Mouse (Mus musculus) testis, postnatal 10 days (tissue): Measurements from ENCODE around the gene Osbp2.

ENCODE experiments used
- DNase-seq: peaks from one replicate; pipeline ENCODE4 v3.0.0; 2021; ENCODE audit warnings: low spot score

Osbp2 gene

DNA sequence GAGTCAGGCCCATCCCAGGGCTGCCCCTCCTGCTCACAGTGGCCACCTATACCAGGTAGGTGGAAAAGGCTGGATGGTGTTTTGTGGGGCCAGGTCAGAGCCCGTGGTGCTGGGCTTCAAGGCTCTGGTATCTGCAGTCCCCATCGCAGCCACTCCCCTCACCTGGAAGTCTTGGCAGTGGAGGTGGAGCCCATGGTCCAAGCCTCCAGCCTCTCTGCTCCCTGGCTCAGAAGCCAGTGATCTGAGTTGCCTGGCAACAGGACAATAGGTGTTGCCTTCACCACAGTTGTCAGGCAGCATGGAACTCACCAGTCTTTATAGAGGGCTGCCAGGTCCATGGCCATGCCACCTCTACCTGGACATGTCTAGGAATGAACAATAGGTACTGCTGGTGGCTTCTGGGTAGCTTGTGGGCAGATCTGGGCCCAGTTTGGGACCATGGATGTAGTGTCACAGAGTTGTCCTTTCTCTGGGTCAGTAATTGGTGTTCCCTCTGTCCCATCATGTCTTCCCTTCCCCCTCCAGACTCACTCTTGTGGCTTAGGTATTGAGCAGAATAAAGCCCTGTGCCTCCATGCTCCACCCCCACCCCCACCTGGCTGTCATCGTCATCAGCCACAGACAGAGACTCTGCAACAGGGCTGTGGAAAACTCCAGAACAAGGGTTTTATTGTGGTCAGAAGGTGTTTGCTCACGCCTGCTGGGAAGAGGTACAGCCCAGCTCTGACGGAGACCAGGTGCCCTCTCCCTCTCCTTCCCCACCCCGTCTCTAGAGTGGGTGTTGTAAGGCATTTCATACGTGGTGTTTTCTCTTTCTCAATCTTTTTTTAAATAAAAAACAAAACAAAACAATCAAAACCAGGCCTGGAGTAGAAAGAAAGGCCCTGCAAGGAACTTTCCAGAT, 160.4 kb downstream of the Osbp2 start:
- DNase-seq = no peak

DNA sequence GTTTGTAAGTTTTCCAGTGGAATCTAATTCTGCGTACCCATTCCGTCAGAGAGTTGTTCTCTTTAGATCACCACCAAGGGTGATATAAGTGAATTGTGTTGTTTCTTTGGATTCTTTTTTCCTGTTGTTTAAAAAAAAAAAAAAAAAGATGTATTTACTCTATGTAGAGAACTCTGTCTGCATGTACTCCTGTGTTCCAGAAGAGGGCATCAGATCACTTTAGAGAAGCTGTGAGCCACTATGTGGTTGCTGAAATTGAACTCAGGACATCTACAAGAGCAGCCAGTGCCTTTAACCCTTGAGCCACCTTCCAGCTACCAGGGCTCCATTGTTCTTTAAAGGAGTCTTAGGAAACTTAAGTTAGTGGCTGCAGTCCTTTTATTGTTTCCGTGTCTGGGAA, 166.3 kb downstream of the Osbp2 start:
- DNase-seq = no peak

DNA sequence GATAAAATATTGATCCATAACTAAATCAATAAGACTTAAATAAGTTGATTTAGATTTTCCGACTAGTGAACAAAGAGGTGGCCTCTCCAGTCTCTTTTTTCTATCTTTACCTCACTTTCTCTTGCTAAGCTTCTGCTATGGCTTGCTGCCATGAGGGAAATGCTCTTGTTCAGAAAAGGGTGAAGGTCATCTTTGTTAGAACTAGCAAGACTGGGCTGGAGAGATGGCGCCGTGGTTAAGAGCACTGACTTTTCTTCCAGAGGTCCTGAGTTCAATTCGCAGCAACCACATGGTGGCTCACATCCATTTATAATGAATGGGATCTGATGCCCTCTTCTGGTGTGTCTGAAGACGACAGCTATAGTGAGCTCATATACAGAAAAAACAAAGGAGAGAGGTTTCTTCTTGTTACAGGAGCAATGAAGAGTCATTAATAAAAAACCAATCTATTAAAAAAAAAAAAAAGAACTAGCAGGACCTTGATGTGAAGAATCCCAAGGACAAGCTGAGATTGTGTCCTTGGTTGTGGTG, 167.6 kb downstream of the Osbp2 start:
- DNase-seq = no peak

- no peak for DNase-seq
These were observed 172.0 kb downstream of the Osbp2 start for GRCm38 (mm10) chr11:3691746-3692145.

DNA sequence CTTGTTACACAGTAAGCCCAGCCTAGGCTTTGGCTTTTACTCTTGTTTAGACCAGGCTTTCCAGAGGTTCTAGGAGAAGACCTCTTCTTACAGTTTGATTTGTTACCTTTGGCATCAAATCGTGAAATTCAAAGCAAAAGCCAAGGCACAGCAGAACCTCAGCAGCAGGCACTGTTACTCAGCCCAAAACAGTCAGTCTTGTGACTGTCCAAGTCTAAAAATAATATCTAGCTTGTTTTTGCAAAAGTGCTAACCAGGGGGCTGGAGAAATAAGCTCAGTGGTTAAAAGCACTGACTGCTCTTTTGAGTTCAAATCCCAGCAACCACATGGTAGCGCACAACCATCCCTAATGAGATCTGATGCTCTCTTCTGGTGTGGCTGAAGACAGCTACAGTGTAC, 176.8 kb downstream of the Osbp2 start:
- peak; percentile 27 for DNase-seq

DNA sequence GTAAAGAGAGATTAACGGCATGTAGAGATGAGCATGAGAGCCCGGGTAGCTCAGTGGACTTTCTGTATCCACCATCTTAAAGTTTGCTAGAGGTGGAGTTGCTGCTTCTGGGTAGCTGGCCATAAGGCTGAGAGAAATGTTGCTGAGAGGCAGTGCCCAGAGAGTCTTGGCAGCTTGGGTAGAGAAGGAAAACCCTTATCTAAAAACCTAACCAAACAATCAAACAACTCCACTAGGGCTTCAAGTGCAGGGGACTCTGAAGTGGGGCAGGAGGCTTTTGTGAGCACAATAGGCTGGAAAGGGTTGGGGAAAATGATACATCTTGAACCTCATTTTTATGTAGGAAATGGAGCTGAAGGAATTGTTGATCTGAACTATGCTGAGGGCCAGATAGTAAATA, 177.4 kb downstream of the Osbp2 start:
- peak; percentile 16 for DNase-seq

DNA sequence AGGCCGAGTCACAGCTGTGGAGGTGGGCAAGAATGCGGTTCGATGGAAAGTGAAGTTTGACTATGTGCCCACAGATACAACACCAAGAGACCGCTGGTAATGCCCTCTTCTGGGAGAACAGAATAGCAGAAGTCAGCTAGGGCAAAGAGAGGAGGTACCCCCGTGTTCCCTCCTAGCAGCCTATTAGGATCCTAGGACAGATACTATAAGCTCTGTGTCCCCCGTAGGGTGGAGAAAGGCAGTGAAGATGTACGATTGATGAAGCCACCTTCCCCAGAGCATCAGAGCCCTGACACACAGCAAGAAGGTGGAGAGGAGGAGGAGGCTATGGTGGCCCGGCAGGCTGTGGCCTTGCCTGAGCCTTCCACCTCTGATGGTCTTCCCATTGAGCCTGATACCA, 178.3 kb downstream of the Osbp2 start:
- peak; percentile 23 for DNase-seq

GRCm38 (mm10) chr11:3684723-3685430, 178.8 kb downstream of the Osbp2 start:
- DNase-seq = peak; percentile 50

GRCm38 (mm10) chr11:3684232-3684631, 179.5 kb downstream of the Osbp2 start:
- DNase-seq = no peak

GRCm38 (mm10) chr11:3683696-3684095, 180.0 kb downstream of the Osbp2 start:
- no peak for DNase-seq

DNA sequence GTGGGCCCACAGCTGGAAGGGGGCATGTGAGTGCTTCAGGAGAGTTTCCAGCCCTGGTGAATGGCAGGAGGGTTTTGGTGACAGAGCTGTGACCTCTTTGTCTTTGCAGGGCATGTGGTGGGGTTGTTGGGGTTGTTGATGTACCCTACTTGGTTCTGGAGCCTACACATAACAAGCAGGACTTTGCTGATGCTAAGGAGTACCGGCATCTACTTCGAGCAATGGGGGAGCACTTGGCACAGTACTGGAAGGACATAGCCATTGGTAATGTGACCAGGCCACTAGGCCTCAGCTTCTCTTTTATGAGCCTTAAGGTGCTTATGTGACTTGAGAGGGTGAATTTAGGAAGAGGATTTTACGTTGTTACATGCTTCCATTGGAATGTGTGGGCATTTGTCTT, 183.9 kb downstream of the Osbp2 start:
- no peak for DNase-seq

DNA sequence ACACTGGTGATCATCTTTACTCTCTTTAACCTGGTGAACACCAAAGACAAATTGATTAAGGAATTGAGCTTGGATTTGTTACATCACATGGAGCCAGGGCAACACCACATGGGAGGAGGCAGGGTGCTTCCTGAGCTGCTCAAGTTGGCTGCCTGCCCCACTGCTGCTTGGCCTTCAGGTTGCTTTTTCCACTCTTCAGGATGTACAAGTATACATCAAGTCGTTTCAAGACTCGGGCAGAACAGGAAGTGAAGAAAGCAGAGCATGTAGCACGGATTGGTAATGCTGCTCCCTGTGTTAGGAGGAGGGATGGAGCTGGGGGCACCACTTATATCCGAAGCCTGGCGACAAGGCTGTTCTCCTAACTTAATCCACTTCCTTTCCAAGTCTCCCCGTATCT, 186.5 kb downstream of the Osbp2 start:
- no peak for DNase-seq

- DNase-seq = no peak
These were observed 187.3 kb downstream of the Osbp2 start for GRCm38 (mm10) chr11:3676423-3676822.

DNA sequence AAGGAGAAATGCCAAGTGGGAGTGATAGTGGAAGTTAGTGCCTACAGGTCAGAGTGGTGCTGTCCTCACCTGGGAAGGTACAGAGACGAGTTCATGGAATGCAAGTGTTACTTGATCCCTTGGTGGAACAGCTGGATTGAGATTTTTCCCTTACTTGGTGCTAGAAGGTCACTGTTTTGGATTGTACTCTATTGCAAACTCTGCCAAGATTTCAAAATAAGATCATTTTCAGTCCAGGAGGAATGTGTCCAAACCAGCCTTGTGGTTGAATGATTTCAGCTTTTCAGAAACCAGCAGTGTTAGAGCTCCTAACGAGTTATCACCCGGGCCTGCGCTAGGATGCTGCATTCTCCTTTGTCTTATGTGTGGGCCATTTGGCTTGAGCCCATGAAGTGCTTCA, 189.2 kb downstream of the Osbp2 start:
- no peak for DNase-seq

GRCm38 (mm10) chr11:3671000-3671628, 192.6 kb downstream of the Osbp2 start:
- no peak for DNase-seq

DNA sequence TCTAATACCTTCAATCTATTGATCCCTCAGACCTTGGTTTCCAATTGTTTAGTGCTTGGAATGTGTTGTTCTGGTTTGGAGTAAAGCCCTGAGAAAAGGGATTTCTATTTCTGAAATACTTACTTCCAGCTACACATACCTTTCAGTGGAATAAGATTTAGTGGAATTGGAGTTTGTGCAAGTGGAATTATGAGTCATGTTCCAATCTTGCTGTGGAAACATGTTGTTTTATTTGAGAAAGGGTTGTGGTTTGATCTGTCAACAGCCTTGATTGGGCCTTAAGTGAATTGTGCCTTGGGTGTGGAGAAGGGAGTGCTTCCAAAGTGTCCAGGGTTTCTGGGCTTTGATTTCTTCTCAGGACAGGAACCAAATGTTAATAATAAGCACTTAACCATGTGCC, 193.9 kb downstream of the Osbp2 start:
- no peak for DNase-seq

- DNase-seq = no peak
These were observed 194.9 kb downstream of the Osbp2 start for GRCm38 (mm10) chr11:3668768-3669167.

DNA sequence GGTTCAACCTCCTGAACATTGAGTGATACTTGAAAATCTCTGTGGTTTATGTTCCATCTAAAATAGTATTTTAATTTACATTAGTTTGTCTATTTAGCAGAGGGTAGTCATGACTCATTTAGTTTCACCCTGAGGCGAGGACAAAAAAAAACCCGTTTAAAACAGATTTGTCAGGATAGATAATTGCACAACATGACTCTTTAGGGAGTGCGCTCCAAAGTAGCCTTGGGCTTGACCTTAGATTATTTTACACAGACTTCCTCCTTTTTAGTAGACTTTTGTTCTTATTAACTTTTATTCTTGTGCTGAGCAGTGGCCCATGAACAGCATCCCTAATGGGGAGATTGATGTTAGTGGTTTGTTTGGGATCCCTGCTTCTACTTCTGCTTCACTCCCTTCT, 196.2 kb downstream of the Osbp2 start:
- no peak for DNase-seq

- DNase-seq = no peak
These were observed 201.7 kb downstream of the Osbp2 start for GRCm38 (mm10) chr11:3661964-3662363.
